Mouse (Mus musculus): ENCODE results near the gene Cryl1.

Gene Cryl1

DNA sequence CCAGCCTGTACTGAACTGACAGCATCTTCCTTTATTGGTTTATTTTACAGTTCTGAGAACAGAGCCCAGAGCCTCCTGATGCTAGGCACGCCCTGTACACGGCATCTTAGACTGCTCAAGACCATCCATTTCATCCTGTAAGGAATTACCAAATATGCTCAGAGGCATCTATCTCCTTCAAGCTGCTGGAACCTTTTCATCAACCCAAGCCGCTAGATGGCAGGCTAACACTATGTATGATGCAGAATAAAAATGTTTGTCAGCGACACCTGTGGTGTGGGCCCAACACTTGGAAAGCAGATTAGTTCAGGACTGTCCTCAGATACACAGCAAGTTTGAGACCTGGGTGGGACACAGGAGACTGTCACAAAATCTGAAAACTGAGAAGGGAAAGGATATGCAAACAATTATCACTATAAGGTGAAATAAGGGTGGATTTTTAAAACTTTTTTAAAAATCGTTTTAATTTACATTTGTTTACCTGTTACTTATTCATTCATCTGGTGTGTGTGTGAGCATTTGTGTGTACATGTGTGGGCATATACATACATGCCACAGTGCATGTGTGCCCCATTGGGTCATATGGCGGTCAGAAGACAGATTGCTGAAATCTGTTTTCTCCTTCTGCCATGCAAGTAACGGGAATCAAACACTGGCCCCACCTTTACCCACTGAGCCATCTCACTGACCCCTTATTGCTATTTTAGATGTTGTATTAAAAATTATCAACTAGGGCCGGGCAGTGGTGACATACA lies 25.8 kb downstream of the Cryl1 start:
- DNase-seq (ENCODE audit: low spot score in 2 of 2), result peak; percentile 56 to 70

DNA sequence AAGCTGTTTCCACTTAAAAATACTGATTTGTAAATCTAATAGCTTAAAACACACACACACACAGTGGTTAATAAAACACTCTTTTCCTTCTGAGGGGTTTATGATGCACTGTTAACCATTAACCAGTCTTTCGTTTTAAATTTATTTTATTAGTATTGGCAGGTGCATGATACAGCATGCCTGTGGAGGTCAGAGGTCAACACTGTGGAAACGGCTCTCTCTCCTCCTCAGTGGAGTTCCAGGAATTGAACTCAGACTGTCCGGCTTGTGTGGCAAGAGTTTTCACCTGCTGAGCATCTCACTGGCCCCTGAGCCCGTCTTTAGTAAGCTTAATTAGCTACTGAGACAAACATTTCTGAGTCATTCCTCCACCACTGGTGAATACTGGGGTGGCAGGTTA lies 31.0 kb downstream of the Cryl1 start:
- no peak for DNase-seq (ENCODE audit: low spot score in 2 of 2)

DNA sequence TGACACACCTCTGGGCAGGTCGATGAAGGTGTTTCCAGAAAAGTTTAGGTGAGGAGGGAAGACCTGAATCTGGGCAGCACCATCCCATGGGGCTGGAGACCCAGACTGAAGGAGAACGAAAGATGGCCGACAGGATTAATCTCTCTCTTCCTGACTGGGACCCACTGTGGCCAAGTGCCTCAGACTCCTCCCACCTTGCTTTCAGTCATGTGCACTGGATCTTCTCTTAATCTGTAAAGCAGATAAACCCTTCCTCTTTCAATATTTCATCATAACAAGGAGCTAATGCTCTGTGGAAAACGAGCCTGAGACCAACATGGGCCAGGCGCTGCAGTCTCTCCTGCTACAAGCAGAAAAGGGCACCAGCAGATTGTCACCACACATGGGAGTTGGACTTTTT lies 31.6 kb downstream of the Cryl1 start:
- DNase-seq (ENCODE audit: low spot score in 2 of 2), result no peak

DNA sequence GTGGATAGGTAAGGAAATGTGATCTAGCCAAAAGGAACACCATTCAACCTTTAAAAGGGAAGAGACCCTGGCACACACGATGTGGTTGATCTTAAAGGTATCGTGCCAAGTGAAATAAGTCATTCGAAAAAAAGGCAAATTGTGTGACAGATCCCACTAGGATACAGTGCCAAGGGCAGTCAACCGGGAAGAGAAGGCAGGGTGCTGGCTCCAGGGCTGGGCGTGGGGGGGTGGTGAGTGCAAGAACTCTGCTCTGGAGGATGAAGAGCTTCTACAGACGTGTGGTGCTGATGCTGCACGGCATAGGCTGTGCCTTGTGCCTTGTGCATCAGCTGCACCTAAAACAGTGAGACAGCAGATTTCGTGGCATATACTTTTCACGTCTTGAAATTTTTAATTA lies 33.0 kb downstream of the Cryl1 start:
- no peak for DNase-seq (ENCODE audit: low spot score in 2 of 2)

DNA sequence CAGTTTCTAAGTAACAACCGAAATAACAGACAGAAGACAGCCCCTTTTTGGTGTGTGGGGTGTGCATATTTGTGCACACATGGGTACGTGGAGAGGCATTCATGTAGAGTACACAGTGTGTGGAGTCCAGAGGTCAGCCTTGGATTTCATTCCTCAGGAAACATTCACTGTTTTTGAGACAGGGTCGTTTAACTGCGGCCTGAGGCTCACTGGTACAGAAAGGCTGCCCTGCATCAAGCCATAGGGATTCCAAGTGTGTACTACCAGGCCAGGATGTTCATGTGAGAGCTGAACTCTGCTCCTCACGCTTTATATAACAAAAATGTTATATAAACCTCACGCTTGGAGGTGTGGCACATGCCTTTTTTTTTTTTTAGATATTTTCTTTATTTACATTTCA lies 34.5 kb downstream of the Cryl1 start:
- DNase-seq (ENCODE audit: low spot score in 2 of 2), result no peak

DNA sequence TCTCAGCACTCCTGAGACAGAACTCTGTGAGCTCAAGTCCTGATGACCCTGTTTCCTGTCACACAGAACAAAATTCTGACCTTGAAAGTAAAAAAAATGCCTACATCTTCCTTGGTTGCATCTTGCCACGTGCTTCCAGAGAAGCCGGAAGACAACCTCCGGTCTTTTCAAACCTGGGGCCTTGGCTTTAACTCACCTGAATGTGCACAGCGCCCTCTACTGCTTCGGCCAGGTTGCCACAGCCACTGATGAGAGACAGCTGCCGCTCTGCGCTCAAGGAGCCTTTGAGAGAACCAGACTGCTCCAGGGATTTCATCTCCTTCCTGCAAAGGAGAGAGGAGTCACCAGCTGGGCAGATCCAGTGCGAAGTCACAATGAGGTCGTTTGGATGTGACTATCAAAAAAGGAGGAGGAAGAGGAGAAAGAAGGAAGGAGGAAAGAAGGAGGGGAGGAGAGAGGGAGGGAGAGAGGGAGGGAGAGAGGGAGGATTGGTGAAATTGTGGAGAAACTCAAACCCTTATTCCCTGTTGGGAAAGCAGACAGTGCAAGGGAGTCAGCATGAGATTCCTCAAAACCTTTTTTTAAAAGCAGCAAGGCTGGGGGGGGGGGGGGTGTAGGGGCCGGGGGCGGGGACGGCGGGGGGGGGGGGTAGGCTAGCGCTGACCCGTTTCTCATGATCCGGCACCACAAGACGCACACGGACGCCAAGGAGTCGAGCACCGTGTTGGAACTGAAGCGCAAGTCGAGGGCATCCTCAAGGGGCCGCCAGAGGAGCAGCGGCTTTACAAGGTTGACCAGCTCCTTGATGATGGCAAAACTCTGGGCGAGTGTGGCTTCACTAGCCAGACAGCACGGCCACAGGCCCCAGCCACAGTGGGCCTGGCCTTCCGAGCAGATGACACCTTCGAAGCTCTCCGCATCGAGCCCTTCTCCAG lies 35.3 kb downstream of the Cryl1 start:
- peak; percentile 60 to 72 for DNase-seq (ENCODE audit: low spot score in 2 of 2)

DNA sequence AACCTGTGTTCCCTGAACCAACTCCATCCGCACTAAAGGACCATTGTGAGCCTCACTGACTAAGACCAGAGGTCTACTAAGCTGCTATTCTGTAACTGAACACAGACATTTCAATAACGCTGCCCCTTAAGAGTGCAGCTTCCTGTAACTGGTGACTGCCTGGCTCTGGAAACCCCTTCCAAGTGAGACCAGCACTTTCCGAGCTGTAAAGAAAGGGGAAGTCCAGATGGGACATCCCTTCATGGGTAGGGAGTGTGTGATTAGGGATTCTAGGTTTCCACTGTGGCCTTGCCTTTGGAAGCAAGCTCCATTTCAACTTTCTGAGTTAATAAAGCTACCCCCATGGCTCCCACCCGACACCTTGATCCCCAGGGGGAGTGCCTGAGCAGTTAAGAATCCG lies 41.3 kb downstream of the Cryl1 start:
- no peak for DNase-seq (ENCODE audit: low spot score in 2 of 2)

DNA sequence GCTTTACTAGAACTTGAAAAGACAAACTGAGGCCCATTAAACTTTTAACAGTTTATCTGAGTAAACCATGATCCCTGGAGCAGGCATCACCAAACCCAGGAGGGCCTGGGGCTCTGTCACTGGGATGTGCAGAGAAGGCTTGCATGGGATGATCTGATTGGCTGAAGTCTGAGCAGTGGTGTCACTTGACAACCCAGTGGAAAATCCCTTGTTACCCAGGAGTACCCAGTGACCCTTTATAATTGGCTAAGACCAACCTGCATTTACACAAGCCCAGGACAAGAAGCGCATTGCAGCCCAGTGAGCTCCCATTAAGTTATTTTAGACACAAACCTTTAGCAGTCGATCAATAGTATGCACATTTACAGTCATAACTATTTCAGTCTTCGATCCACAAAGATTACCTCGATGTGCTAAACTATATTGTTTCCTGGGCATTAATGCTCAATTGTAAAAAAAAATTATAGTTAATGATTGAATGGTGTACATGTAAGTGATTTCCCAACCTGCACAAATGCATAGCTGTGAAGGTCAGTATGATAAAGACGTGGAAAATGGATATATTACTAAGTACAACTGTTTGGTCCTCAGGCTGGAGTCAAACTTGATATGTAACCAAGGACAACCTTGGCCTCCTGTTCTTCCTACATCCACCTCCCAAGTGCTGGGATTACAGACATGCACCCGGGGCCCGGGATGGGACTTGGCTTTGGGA lies 46.7 kb downstream of the Cryl1 start:
- DNase-seq (ENCODE audit: low spot score in 2 of 2), result no peak

DNA sequence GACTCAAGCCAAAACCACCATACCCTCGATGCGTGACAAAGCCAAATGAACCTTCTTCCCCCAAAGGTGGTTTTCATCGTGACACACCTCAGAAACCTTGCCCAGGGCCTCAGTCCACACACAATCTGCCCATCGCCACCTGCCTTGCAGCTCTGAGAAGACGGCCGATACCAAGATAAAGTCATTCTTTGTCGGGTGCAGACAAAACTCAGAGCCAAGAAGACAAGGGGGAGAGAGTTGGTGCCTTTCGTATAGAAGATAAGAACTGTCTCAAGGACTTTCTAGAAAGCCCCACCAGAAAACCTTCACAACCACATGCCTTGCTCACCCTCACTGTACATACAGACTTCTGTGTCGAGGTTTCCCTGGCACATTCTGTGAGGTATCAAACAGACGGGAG lies 48.4 kb downstream of the Cryl1 start:
- DNase-seq (ENCODE audit: low spot score in 2 of 2), result no peak

DNA sequence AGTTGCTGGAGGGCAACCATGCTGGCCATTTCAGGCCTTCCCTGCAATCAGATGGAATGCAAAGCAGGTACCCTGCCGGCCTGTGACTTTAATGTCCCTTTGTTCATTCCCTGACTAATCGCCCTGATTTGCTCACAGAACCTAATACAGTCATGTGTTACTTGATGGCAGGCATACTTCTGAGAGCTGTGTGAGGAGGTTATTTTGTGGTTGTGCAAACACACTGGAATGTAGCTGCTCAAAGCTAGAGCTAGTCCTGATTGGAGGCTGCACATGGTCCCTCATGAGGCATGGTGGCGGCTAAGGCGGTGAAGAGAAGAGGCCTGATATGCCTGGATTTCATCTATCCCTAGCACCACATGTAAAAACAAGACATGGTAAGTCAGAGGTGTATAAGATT lies 50.2 kb downstream of the Cryl1 start:
- DNase-seq (ENCODE audit: low spot score in 2 of 2), result no peak

DNA sequence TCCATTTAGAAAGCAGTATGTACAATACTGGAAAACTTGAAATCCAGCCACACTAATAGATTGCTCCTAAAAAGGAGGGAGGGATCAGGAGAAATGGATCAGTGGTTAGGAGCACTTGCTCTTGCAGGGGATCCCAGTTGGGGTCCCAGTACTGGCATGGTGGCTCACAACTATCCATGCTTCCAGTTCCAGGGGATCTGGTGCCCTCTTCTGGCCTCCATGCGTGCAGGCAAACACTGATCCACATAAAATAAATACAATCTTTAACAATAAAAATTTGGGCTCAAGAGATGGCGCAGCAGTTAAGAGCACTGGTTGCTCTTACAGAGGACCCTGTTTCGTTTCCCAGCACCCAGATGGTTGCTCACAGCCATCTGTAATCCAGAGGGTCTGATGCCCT lies 52.2 kb downstream of the Cryl1 start:
- no peak for DNase-seq (ENCODE audit: low spot score in 2 of 2)

DNA sequence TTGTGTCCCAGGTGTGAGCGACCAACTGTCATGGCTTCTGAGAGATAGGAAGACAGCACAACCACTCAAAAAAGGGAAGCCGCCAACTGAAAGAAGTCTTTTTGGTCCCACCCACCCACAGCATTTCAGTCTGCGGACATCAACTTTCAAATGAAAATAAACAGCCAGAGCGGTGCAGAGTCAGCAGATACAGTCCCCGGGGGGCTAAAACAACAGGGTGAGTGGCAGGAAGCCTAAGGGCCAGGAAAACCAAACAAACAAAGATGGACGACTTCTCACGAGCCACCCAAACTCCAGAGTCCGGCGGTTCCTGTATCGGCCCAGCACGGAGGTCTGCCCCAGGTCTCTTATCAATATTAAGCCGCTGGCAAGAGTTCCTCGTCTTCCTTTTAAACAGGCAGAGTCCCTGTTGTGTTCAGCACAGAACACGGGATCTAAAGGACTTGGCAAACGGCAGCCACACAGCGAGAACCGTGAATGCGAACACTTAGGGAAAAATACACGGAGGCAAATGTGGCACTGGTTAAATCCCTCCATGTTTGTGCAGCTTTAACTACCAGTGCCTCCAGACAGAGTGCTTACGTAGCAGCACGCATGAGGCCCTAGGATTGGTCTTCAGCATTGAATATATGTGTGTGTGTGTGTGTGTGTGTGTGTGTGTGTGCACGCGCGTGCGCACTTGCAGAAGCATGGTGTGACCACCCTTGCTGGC lies 53.4 kb downstream of the Cryl1 start:
- DNase-seq (ENCODE audit: low spot score in 2 of 2), result no peak

DNA sequence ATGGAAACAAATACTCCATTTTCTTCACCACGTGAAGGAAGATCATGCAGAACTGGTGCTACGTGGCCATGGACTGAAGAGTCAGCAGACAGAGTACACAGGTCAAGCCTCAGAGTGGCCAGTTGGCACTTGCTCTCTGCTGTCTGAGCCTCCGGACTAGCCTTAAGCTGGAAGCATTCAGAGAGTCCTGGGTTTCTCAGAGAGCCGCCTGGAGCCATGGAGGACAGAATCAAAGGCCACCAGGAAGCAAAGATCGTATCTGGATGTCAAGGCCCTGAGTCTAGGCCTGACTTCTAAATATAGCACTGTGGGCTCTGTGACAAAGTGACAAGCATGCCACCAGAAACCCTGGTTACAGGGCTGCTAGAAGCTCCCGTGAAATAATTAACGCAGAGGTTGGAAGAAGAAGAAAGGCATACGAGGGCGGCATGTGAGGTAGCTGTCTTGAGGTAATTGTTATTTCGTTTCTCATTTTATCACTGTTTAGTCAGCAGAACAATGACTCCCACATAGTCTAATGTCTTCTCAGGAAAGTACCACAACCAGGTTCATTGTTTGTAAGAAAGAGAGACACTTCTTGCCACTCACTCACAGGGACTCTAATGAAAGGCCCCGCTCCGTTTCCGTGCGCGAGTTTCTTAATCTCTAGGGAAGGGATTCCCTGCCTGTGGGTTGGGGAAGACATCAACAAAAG lies 55.1 kb downstream of the Cryl1 start:
- DNase-seq (ENCODE audit: low spot score in 2 of 2), result no peak

DNA sequence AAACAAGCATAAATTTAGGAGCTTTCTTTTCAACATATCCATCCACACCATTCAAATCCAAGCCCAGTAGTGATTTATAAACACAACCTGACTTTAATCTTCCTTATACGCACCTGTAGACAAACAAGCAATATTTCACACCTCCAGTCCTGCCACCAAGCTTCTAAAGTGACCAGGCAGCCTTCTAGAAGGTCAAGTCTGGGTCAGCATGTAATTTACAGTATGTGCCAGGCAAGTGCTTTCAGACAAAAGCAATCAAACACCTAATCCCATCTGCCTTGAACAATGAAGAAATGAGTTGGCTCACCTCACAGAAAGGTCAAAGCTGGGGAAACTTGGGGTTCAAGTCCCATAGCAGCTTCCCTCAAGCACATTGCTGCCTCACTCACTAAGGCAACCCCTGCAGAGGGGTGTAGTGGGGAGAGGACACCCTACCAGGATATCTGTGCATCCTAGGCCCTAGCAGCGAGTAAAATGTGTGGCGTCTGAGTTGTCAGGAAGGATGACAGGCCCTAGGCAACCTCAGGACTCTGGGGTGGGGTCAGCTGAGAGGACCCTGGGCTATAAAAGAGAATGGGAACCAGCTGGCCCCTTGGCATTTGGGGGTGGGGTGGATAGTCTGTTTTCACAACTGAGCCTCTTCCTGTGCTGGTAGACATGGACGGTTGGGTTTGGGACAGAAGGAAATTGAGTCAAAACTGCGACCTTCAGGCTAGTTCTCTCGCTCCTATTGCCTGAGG lies 55.8 kb downstream of the Cryl1 start:
- no peak for DNase-seq (ENCODE audit: low spot score in 2 of 2)

DNA sequence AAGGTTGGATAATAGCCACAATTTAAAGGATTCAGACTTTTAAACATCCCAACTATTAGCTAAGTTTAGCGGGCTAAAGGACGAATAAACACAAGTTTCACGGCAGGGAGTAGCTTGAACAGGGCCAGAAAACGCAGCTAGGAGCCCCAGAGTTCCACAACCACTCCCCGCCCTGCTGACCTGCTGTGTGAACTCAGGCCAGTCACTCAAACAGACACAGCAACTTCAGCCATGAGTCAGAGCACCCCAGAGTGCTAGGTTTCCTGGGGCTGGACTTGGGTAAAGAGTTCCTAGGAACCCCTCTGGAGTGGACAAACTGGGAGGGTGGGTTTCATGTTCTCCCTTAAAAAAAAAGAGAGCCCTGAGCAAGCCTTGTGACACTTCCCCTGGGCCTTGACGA lies 59.7 kb downstream of the Cryl1 start:
- DNase-seq (ENCODE audit: low spot score in 2 of 2), result no peak

DNA sequence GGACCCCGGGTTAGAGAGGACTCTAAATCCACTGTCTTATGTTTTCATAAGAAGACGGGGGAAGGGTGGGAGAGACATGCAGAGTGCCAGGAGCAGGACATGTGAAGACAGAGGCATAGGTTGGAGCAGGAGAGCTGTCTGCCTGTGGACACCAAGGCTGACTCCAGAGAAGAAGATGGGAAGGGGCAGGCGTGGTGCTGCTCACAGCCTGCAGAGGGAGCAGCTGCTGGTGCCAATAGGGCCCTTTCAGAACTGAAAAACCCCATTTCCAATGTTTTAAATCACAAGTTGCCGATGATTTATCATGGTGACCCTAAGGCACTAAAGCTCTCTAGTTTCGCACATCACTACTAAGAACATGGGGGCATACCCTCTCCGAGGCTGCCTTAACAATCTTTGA lies 63.5 kb downstream of the Cryl1 start:
- DNase-seq (ENCODE audit: low spot score in 2 of 2), result no peak

DNA sequence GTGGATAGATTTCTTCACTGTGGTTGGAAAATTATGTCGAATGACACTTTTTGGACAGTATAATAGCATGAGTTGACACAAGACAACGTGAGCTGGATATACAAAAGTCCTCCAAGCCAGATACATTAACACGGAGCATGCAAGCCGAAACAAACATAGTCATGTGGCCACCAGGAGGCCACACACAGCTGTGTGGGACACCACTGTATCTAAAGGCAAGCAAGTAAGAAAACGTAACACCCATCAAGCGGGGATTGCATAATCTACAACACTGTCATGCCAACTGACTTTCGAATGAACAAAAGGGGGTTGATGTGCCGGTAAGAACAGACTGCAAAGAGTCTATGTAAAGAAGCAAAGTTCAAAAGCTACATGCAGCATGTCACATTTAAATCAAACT lies 65.8 kb downstream of the Cryl1 start:
- no peak for DNase-seq (ENCODE audit: low spot score in 2 of 2)

DNA sequence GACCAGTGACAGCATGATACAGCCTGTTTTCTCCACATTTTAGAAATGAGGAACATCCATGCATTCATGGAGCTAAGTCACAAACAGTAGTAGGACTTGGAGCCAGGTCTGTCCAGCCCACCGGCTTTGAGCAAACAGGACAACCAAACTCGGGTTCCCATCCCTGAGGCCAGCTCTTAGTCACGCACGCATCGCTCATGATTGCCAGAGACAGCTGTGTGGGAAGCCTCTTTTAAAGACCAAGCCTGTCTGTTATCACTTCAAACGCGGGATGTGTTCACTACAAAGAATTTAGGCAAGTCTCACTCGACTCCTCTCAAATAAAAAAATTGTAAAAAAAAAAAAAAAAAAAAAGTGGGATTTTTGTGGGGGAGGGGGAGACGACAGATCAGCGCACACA lies 67.2 kb downstream of the Cryl1 start:
- DNase-seq (ENCODE audit: low spot score in 2 of 2), result no peak

DNA sequence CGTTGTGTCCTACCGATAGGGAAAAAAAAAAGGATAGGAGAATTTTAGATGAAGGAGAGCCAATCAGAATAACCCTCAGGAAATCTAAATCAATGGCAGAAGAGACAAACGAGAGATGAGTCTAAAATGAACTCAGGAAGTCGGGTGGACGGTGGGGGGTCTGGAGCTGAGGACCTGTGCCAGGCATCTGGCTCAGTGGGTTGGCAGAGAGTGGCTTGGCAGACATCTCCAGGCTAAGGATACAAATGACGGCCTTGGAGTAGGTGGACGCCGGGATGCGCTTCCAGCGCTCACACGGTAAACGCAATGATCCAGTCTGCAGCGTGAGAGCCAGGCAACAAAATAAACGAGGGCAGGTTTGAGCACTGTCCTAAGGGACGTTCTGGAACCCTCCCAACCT lies 68.7 kb downstream of the Cryl1 start:
- DNase-seq (ENCODE audit: low spot score in 2 of 2), result no peak

DNA sequence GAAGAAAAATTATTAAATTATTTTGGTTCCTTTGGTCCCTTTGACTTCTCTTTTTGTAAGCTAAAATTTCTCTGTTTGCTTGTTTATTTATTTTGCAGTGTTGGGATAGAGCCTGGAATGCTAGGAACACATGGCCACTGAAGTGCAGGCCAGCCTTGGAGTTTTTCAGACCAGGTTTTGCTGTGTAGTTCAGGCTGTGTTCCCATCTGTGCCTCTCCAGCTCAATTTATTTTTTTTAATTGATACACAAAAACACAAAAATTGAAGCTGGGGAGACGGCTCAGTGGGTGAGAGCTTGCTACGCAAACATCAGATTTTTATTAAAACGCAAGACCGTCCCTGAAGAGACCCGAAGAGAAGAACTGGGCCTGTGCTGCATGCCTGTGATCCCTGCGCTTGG lies 71.6 kb downstream of the Cryl1 start:
- DNase-seq (ENCODE audit: low spot score in 2 of 2), result no peak

DNA sequence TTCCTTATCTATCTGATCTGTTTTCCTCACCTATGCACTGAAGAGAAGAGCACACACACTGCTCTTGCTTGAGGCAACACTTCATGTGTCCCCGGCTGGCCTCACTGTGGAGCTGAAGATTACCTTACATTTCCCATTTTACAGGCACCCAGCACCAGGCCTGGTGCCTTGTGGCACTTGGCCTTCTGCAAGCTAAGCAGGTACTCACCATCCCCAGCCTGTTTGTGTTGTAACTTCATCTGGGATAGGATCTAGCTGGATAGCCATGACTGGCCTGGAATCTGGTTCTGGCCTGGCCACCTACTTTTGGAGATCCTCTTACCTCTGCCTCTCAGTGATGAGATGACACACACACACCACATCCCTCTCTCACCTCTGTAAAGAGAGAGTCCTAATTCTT lies 79.5 kb downstream of the Cryl1 start:
- no peak for DNase-seq (ENCODE audit: low spot score in 2 of 2)

Measured in frontal cortex, postnatal 25 days (tissue).